Mouse (Mus musculus): ENCODE data around the gene Cd82. TPM values are rescaled to one million over a fixed set of nuclear protein-coding genes. Genes with fewer than 3 reads are reported as not detected.

Gene Cd82
- polyA plus RNA-seq, 1 experiment: 433 TPM

GRCm38 (mm10) chr2:93427000-93427715, 35.8 kb downstream of the Cd82 start:
- H3K27me3 ChIP-seq (ENCODE audit: control insufficient read depth, insufficient read depth, low read length): no peaks in the 10 kb centered on the region
- 75% methylated on average over 8 of the region's 8 CpGs for WGBS
- peaks cover 61% of the 10 kb centered on the region for H3K36me3 ChIP-seq (ENCODE audit: control insufficient read depth, insufficient read depth, low read length)
- H3K27ac ChIP-seq (ENCODE audit: insufficient read depth, low read depth, low read length): no peak overlapping the region
- TF ChIP-seq POLR2A (IDR thresholded peaks at IDR 0.05; ENCODE audit: low read depth, low read length) (no peak), CTCF (IDR thresholded peaks at IDR 0.05; ENCODE audit: extremely low read depth, insufficient read length, insufficient replicate concordance, low read depth, low read length) (no peak)
- peaks cover 14% of the 10 kb centered on the region for H3K4me1 ChIP-seq (ENCODE audit: control insufficient read depth, insufficient read depth, insufficient read length, low read length)
- no peak overlapping the region for H3K4me3 ChIP-seq (ENCODE audit: low read depth, low read length)

- no peak for TF ChIP-seq CTCF (IDR thresholded peaks at IDR 0.05; ENCODE audit: extremely low read depth, insufficient read length, insufficient replicate concordance, low read depth, low read length)
- TF ChIP-seq POLR2A (IDR thresholded peaks at IDR 0.05; ENCODE audit: low read depth, low read length): no peak
- 82% methylated on average over 4 of the region's 4 CpGs for WGBS
- Histone ChIP-seq H3K4me3 (ENCODE audit: low read depth, low read length) (no peak overlapping the region), H3K27ac (ENCODE audit: insufficient read depth, low read depth, low read length) (no peak overlapping the region), H3K36me3 (ENCODE audit: control insufficient read depth, insufficient read depth, low read length) (peaks cover 54% of the 10 kb centered on the region), H3K4me1 (ENCODE audit: control insufficient read depth, insufficient read depth, insufficient read length, low read length) (peaks cover 2% of the 10 kb centered on the region; the same call in 1 of the 2 replicates), H3K27me3 (ENCODE audit: control insufficient read depth, insufficient read depth, low read length) (no peaks in the 10 kb centered on the region)
These were observed 37.1 kb downstream of the Cd82 start for GRCm38 (mm10) chr2:93425810-93426209.

GRCm38 (mm10) chr2:93424307-93424984, 38.5 kb downstream of the Cd82 start:
- no peak overlapping the region for H3K4me3 ChIP-seq (ENCODE audit: low read depth, low read length)
- 89% methylated on average over 9 of the region's 9 CpGs for WGBS
- no peak overlapping the region for H3K27ac ChIP-seq (ENCODE audit: insufficient read depth, low read depth, low read length)
- H3K4me1 ChIP-seq (ENCODE audit: control insufficient read depth, insufficient read depth, insufficient read length, low read length): peaks cover 2% of the 10 kb centered on the region; the same call in 1 of the 2 replicates
- peaks cover 56% of the 10 kb centered on the region for H3K36me3 ChIP-seq (ENCODE audit: control insufficient read depth, insufficient read depth, low read length)
- TF ChIP-seq POLR2A (IDR thresholded peaks at IDR 0.05; ENCODE audit: low read depth, low read length): no peak
- TF ChIP-seq CTCF (IDR thresholded peaks at IDR 0.05; ENCODE audit: extremely low read depth, insufficient read length, insufficient replicate concordance, low read depth, low read length): no peak
- H3K27me3 ChIP-seq (ENCODE audit: control insufficient read depth, insufficient read depth, low read length): no peaks in the 10 kb centered on the region

GRCm38 (mm10) chr2:93421320-93421719, 41.6 kb downstream of the Cd82 start:
- no peak overlapping the region for H3K27ac ChIP-seq (ENCODE audit: insufficient read depth, low read depth, low read length)
- 30% methylated on average over 7 of the region's 7 CpGs for WGBS
- H3K4me3 ChIP-seq (ENCODE audit: low read depth, low read length): no peak overlapping the region
- H3K27me3 ChIP-seq (ENCODE audit: control insufficient read depth, insufficient read depth, low read length): no peaks in the 10 kb centered on the region
- H3K4me1 ChIP-seq (ENCODE audit: control insufficient read depth, insufficient read depth, insufficient read length, low read length): peaks cover 2% of the 10 kb centered on the region; the same call in 1 of the 2 replicates
- TF ChIP-seq POLR2A (IDR thresholded peaks at IDR 0.05; ENCODE audit: low read depth, low read length): no peak
- peak; percentile 88; the same call in 1 of the 2 replicates for TF ChIP-seq CTCF (IDR thresholded peaks at IDR 0.05; ENCODE audit: extremely low read depth, insufficient read length, insufficient replicate concordance, low read depth, low read length)
- H3K36me3 ChIP-seq (ENCODE audit: control insufficient read depth, insufficient read depth, low read length): peaks cover 35% of the 10 kb centered on the region

- TF ChIP-seq POLR2A (IDR thresholded peaks at IDR 0.05; ENCODE audit: low read depth, low read length) (no peak), CTCF (IDR thresholded peaks at IDR 0.05; ENCODE audit: extremely low read depth, insufficient read length, insufficient replicate concordance, low read depth, low read length) (no peak)
- 86% methylated on average over 12 of the region's 12 CpGs for WGBS
- Histone ChIP-seq H3K4me1 (ENCODE audit: control insufficient read depth, insufficient read depth, insufficient read length, low read length) (no peaks in the 10 kb centered on the region), H3K27ac (ENCODE audit: insufficient read depth, low read depth, low read length) (no peak overlapping the region), H3K27me3 (ENCODE audit: control insufficient read depth, insufficient read depth, low read length) (no peaks in the 10 kb centered on the region), H3K36me3 (ENCODE audit: control insufficient read depth, insufficient read depth, low read length) (peaks cover 25% of the 10 kb centered on the region), H3K4me3 (ENCODE audit: low read depth, low read length) (no peak overlapping the region)
These were observed 43.0 kb downstream of the Cd82 start for GRCm38 (mm10) chr2:93419971-93420370.

GRCm38 (mm10) chr2:93418396-93418795, 44.5 kb downstream of the Cd82 start:
- H3K27me3 ChIP-seq (ENCODE audit: control insufficient read depth, insufficient read depth, low read length): no peaks in the 10 kb centered on the region
- peaks cover under 1% of the 10 kb centered on the region; the same call in 1 of the 2 replicates for H3K4me1 ChIP-seq (ENCODE audit: control insufficient read depth, insufficient read depth, insufficient read length, low read length)
- TF ChIP-seq POLR2A (IDR thresholded peaks at IDR 0.05; ENCODE audit: low read depth, low read length) (no peak), CTCF (IDR thresholded peaks at IDR 0.05; ENCODE audit: extremely low read depth, insufficient read length, insufficient replicate concordance, low read depth, low read length) (peak; percentile 76; the same call in 1 of the 2 replicates)
- H3K36me3 ChIP-seq (ENCODE audit: control insufficient read depth, insufficient read depth, low read length): peaks cover 21% of the 10 kb centered on the region
- H3K4me3 ChIP-seq (ENCODE audit: low read depth, low read length): no peak overlapping the region
- H3K27ac ChIP-seq (ENCODE audit: insufficient read depth, low read depth, low read length): no peak overlapping the region
- 41% methylated on average over 8 of the region's 8 CpGs for WGBS
